Mouse (Mus musculus) brain, embryonic 14.5 days (tissue): ENCODE results near the gene Wfdc15b.

Experiments
- CTCF ChIP-seq: fragments of 200-500 bp; IDR thresholded peaks from 2 replicates; pipeline ENCODE4 v1.5.1; 2012; ENCODE audit warnings: inconsistent platforms, mild to moderate bottlenecking, moderate library complexity, borderline replicate concordance; ENCODE audit not compliant: insufficient read depth, insufficient read length; ENCODE audit errors: extremely low read depth
- POLR2A ChIP-seq: fragments of 200-500 bp; IDR thresholded peaks from 2 replicates; pipeline ENCODE4 v1.6.1; 2012; ENCODE audit warnings: mild to moderate bottlenecking, inconsistent platforms, borderline replicate concordance; ENCODE audit not compliant: poor library complexity, insufficient read depth, insufficient read length, severe bottlenecking; ENCODE audit errors: extremely low read depth

GRCm38 (mm10) chr2:164210892-164211291 is 10.6 kb downstream of the Wfdc15b start:
- TF ChIP-seq CTCF (no peak), POLR2A (no peak)
